ENCODE assay signal across 7 mouse cellular contexts in the genomic region with DNA sequence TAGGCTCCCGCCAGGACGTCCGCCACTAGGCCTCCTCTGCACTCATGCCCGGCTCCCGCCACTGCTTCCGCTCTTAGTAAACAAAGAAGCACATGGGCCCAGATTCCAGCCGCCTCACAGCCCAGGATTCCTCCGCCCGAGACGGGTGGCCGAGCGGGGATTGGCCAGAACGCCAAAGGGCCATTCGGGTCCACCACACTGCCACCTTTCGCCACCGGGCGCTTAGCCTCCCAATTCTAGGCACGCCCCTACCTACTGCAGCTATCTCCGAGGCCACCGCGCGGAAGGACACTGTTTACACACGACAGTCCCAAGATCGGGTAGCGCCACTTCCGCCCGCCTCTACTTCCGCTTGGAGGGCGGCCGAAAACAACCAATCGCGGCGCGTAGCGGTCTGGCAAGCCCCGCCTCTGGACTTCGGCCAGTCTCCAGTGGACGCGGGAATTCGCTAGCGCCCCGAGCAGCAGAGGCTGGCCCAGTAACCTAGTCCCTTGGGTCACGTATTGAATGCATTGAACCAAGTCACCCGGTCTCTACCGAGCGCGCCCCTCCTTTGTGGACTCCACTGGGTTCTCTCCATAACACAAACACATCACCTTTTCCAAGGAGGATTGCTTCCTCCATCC. TPM values are rescaled to one million over a fixed set of nuclear protein-coding genes. Genes with fewer than 3 reads are reported as not detected.
A peak's percentile ranks its signal among the peaks of the same experiment; 100 is the strongest.
DNase-seq lines count a peak whose midpoint lies in the region; ATAC-seq lines count a peak whose summit lies in the region.

No protein-coding gene starts in this region.

- DNase-seq in adrenal gland, postnatal 10 days: peak; percentile 98
- DNase-seq in embryonic facial prominence, embryonic 10.5 days (ENCODE audit: low spot score): peak; percentile 97
- peak; percentile 98 for DNase-seq in kidney, adult 11 months
- DNase-seq in limb, embryonic 10.5 days (ENCODE audit: low spot score): peak; percentile 98
- peak; percentile 92 for DNase-seq in spleen, adult 12 weeks (ENCODE audit: low spot score)

- ATAC-seq in granulocyte monocyte progenitor cell, adult 5-6 weeks (replicated peaks; ENCODE audit: poor library complexity, severe bottlenecking): peak; percentile 64
- peak; percentile 89 for ATAC-seq in midbrain, embryonic 13.5 days

- H3K27ac ChIP-seq in embryonic facial prominence, embryonic 10.5 days (replicated peaks): peak overlapping the region; percentile 97
- peak overlapping the region; percentile 96 for H3K27ac ChIP-seq in limb, embryonic 10.5 days
- H3K27ac ChIP-seq in midbrain, embryonic 13.5 days: peak overlapping the region; percentile 82

- peak overlapping the region; percentile 95 for H3K4me2 ChIP-seq in midbrain, embryonic 13.5 days (replicated peaks)

- no peaks in the 10 kb centered on the region for H3K9me3 ChIP-seq in embryonic facial prominence, embryonic 10.5 days
- no peaks in the 10 kb centered on the region for H3K9me3 ChIP-seq in limb, embryonic 10.5 days (replicated peaks)
- no peaks in the 10 kb centered on the region for H3K9me3 ChIP-seq in midbrain, embryonic 13.5 days

- peak overlapping the region; percentile 87 for H3K4me3 ChIP-seq in embryonic facial prominence, embryonic 10.5 days
- H3K4me3 ChIP-seq in limb, embryonic 10.5 days: peak overlapping the region; percentile 84
- H3K4me3 ChIP-seq in midbrain, embryonic 13.5 days (replicated peaks): peak overlapping the region; percentile 81

- no peaks in the 10 kb centered on the region for H3K27me3 ChIP-seq in embryonic facial prominence, embryonic 10.5 days (replicated peaks; ENCODE audit: low read depth, poor library complexity, severe bottlenecking)
- H3K27me3 ChIP-seq in limb, embryonic 10.5 days (ENCODE audit: low read depth, poor library complexity, severe bottlenecking): no peaks in the 10 kb centered on the region
- H3K27me3 ChIP-seq in midbrain, embryonic 13.5 days: no peaks in the 10 kb centered on the region

- H3K4me1 ChIP-seq in embryonic facial prominence, embryonic 10.5 days: peaks cover 23% of the 10 kb centered on the region
- peaks cover 15% of the 10 kb centered on the region for H3K4me1 ChIP-seq in limb, embryonic 10.5 days
- peaks cover 44% of the 10 kb centered on the region for H3K4me1 ChIP-seq in midbrain, embryonic 13.5 days (replicated peaks)

- peak overlapping the region; percentile 75 for H3K9ac ChIP-seq in midbrain, embryonic 13.5 days (replicated peaks)

- peaks cover 72% of the 10 kb centered on the region for H3K36me3 ChIP-seq in embryonic facial prominence, embryonic 10.5 days (replicated peaks)
- H3K36me3 ChIP-seq in limb, embryonic 10.5 days: peaks cover 74% of the 10 kb centered on the region
- peaks cover 61% of the 10 kb centered on the region for H3K36me3 ChIP-seq in midbrain, embryonic 13.5 days

- under 1% methylated on average over 47 of the region's 47 CpGs for WGBS in embryonic facial prominence, embryonic 10.5 days
- under 1% methylated on average over 47 of the region's 47 CpGs for WGBS in limb, embryonic 10.5 days
- under 1% methylated on average over 47 of the region's 47 CpGs for WGBS in midbrain, embryonic 13.5 days

RNA-seq across cellular contexts. Expression of a gene that starts 0.8 kb away (rescaled TPM):
- 10 to 100 TPM; 19.7 to 31.9 TPM for total RNA-seq in adrenal gland, postnatal 10 days (2021)
- polyA plus RNA-seq in embryonic facial prominence, embryonic 10.5 days (2016; fragmentation: Nextera tagmentation; extraction: Ambion mirVana): 30.6 and 33.0 TPM in 2 replicates
- 33.9 and 43.1 TPM in 2 replicates for total RNA-seq in granulocyte monocyte progenitor cell, adult 5-6 weeks (2014; fragmentation: Nextera tagmentation)
- total RNA-seq in granulocyte monocyte progenitor cell, adult 5-6 weeks (2017): 34.8 and 41.5 TPM in 2 replicates
- 26.4 and 32.0 TPM in 2 replicates for polyA plus RNA-seq in limb, embryonic 10.5 days (2016; fragmentation: Nextera tagmentation; extraction: Ambion mirVana)
- 26.6 and 28.8 TPM in 2 replicates for polyA plus RNA-seq in midbrain, embryonic 13.5 days (2015; fragmentation: Nextera tagmentation; extraction: Ambion mirVana)

RNA-seq across cellular contexts. Expression of a gene that starts 1.2 kb away (rescaled TPM):
- total RNA-seq in adrenal gland, postnatal 10 days (2021): 10 to 100 TPM; 52.6 to 68.5 TPM
- polyA plus RNA-seq in embryonic facial prominence, embryonic 10.5 days (2016; fragmentation: Nextera tagmentation; extraction: Ambion mirVana): 365 and 378 TPM in 2 replicates
- total RNA-seq in granulocyte monocyte progenitor cell, adult 5-6 weeks (2014; fragmentation: Nextera tagmentation): 291 and 311 TPM in 2 replicates
- 490 and 580 TPM in 2 replicates for total RNA-seq in granulocyte monocyte progenitor cell, adult 5-6 weeks (2017)
- polyA plus RNA-seq in limb, embryonic 10.5 days (2016; fragmentation: Nextera tagmentation; extraction: Ambion mirVana): 384 and 399 TPM in 2 replicates
- 159 and 162 TPM in 2 replicates for polyA plus RNA-seq in midbrain, embryonic 13.5 days (2015; fragmentation: Nextera tagmentation; extraction: Ambion mirVana)

RNA-seq across cellular contexts. Expression of a gene that starts 10.2 kb away (rescaled TPM):
- total RNA-seq in adrenal gland, postnatal 10 days (2021): 100 to 1,000 TPM; 151 to 155 TPM
- 357 and 367 TPM in 2 replicates for polyA plus RNA-seq in embryonic facial prominence, embryonic 10.5 days (2016; fragmentation: Nextera tagmentation; extraction: Ambion mirVana)
- 94.6 and 117 TPM in 2 replicates for total RNA-seq in granulocyte monocyte progenitor cell, adult 5-6 weeks (2014; fragmentation: Nextera tagmentation)
- total RNA-seq in granulocyte monocyte progenitor cell, adult 5-6 weeks (2017): 39.6 and 41.6 TPM in 2 replicates
- 381 and 386 TPM in 2 replicates for polyA plus RNA-seq in limb, embryonic 10.5 days (2016; fragmentation: Nextera tagmentation; extraction: Ambion mirVana)
- 316 and 337 TPM in 2 replicates for polyA plus RNA-seq in midbrain, embryonic 13.5 days (2015; fragmentation: Nextera tagmentation; extraction: Ambion mirVana)

RNA-seq across cellular contexts. Expression of a gene that starts 15.5 kb away (rescaled TPM):
- total RNA-seq in adrenal gland, postnatal 10 days (2021): 10 to 100 TPM; 10.6 to 14.3 TPM
- 32.1 and 39.8 TPM in 2 replicates for polyA plus RNA-seq in embryonic facial prominence, embryonic 10.5 days (2016; fragmentation: Nextera tagmentation; extraction: Ambion mirVana)
- total RNA-seq in granulocyte monocyte progenitor cell, adult 5-6 weeks (2014; fragmentation: Nextera tagmentation): 7.9 and 11.2 TPM in 2 replicates
- total RNA-seq in granulocyte monocyte progenitor cell, adult 5-6 weeks (2017): 5.8 and 6.0 TPM in 2 replicates
- polyA plus RNA-seq in limb, embryonic 10.5 days (2016; fragmentation: Nextera tagmentation; extraction: Ambion mirVana): 29.7 and 36.3 TPM in 2 replicates
- polyA plus RNA-seq in midbrain, embryonic 13.5 days (2015; fragmentation: Nextera tagmentation; extraction: Ambion mirVana): 45.3 and 49.7 TPM in 2 replicates

RNA-seq across cellular contexts. Expression of a gene that starts 16.2 kb away (rescaled TPM):
- 10 to 100 TPM; 30.4 to 33.3 TPM for total RNA-seq in adrenal gland, postnatal 10 days (2021)
- polyA plus RNA-seq in embryonic facial prominence, embryonic 10.5 days (2016; fragmentation: Nextera tagmentation; extraction: Ambion mirVana): 146 and 149 TPM in 2 replicates
- 30.1 and 46.9 TPM in 2 replicates for total RNA-seq in granulocyte monocyte progenitor cell, adult 5-6 weeks (2014; fragmentation: Nextera tagmentation)
- total RNA-seq in granulocyte monocyte progenitor cell, adult 5-6 weeks (2017): 46.2 and 49.0 TPM in 2 replicates
- 133 and 145 TPM in 2 replicates for polyA plus RNA-seq in limb, embryonic 10.5 days (2016; fragmentation: Nextera tagmentation; extraction: Ambion mirVana)
- 109 and 111 TPM in 2 replicates for polyA plus RNA-seq in midbrain, embryonic 13.5 days (2015; fragmentation: Nextera tagmentation; extraction: Ambion mirVana)

Comparison
In these comparisons a context has a peak if more than half of its experiments do, and no peak if none do; other contexts are left out.
1. Peak in every context shown above with its lines: DNase-seq, ATAC-seq, H3K4me3 ChIP-seq and H3K27ac ChIP-seq.